Mouse (Mus musculus) cerebellum, postnatal 25 days (tissue): ENCODE results near the gene Ndufa12.

Experiments used
- DNase-seq, 2 experiments: peaks; one replicate each; pipeline ENCODE4 v3.0.0; 2021; ENCODE audit warnings: mixed read lengths in 2 of 2

Ndufa12 gene

GRCm38 (mm10) chr10:94230172-94230981, 31.9 kb downstream of the Ndufa12 start:
- DNase-seq: peak; percentile 39 to 46

DNA sequence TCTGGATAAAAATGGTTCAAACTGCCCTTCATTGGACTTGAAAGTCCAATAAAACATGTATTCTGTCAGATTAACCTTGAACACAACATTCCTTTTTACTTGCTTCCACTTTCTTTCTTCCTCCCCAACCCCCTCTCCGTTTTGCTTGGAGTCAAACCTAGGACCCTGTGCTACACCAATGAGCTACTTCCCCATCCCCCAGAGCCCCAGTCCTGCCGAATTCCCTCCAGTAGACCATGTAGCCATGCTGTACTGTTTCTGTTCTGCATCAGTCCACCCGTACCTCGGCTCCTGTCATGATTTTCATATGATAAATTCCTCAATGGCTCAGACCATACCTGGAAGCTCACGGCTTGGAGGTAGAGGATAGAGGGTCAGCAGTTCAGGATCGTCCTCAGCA, 32.5 kb downstream of the Ndufa12 start:
- no peak for DNase-seq

DNA sequence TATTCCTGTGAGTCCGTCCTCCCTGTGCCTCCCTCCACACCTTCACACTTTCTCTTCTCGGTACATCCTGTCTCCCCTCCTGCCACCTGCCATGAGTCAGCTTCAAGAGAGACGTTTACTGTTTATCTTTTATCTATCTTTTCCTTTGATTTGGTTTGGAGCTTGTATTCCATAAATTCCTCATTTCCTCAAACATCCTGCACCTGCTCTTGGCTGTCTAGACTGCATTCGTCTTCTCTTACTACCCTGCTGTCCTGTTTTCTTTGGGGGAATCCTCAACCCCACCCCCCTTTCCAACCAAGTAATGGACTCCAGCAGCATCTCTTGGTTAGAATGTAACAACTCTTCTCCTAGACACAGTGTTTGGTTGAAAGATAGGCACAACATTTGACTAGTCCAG, 36.7 kb downstream of the Ndufa12 start:
- no peak for DNase-seq

- DNase-seq: no peak
Measured at GRCm38 (mm10) chr10:94241346-94241745, 42.8 kb downstream of the Ndufa12 start.

DNA sequence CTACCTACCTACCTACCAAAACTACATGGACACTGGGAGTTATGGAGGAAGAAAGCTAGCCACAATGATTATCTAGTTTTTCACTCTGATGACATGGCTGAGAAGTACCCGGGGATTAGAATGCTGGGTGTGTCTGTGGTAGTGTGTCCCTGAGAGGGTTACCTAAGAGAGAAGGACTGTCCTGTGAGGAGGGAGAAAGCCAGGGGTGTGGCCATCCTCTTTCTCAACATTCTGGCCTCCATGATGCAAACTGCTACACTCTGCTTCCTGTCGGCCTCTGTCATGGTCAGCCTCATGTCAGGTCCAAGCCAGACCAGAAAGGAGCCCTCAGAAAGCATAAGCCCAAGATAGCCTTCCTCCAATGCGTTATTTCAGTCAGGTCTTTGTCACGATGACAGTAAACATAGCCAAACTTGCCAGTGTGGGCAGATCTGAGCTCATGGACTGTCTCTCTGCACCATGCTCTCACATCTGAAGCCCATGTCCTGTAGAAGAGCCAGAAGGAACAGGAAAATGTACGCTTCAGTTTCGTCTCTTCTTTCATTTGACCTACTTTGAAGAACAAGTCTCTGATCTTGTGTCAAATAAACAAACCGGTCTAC, 49.3 kb downstream of the Ndufa12 start:
- no peak for DNase-seq

GRCm38 (mm10) chr10:94249575-94250456, 51.3 kb downstream of the Ndufa12 start:
- peak in 1 of 2 experiments; percentile 11 for DNase-seq

DNA sequence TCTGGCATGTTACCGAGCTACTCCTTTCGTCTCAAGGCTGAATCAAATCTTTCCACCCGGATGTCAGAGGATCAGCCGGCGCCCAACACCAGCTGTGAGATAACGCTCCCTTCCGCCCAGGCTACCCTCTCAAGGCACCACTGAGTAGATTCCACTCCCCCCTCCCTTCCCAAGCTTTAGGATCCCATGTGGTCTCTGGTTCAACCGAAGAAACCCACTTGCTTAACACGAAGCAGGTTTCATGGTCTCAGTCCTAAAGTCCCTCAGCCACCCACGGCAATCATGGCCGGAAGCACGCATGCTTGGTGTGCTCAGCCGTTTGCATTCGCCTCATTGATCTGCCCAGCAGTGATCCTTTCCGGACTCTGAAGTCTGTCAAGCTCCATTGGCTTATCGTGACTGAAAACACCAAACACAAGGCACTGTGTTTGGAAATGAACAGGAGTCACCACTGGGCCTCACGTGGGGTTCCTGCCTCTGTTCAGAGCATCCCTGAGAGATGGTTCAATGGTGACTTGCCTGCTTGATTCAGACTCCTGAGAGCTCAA, 54.8 kb downstream of the Ndufa12 start:
- DNase-seq: no peak

DNA sequence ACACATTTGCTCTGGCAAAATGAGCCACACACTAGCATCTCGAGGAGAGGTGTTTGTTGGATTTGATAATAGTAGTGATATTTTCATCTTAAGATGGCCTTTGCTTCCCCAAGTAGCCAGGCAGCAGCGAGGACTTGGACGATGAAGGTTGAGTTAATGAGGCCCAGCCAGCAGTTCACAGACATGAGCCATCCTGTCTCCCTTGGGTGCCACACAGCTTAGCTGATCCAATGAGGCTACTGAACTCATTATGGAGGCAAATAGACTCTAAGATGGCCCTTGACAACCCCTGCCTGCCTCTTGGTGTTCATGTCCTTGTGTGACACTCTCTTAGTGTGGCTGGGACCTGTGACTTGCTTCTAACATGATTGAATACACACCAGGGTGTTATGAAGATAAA, 56.2 kb downstream of the Ndufa12 start:
- DNase-seq: no peak

DNA sequence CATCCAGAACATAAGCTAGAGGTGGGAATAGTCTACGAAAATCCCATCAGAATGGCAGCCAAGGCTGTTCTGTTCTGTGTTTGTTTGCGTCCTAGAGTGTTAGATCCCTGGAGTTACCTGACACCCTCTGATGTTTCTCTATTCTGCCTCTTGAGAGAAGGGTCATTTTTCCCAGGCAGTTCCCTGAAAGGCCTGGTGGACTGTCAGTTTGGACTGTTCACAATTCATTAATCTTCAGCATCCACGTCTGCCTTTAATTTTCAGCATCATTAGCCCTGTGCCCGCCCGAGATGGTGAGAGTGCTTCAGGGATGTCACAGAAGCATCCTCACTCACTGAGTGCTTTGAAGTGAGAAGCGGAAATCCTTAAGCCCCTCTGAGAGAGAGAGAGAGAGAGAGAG, 57.2 kb downstream of the Ndufa12 start:
- no peak for DNase-seq

DNA sequence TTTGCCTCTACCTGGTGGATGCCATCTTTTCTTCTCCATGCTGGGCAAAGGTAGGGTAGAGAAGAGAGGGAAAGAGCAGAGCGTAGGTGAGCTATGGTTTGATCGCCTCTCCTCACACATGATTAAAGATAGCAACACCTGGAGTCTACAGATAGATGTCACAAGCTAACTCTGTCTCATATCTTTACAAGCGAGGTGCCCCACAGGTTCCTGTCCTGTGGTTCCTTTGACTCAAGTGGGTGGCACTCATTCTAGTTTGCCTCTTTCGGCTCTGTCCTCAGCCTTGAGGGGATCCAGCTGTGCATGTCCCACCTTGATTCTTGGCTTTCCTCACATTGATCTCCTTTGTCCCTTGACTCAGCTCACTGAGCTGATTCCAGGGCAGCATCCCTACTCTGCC, 58.0 kb downstream of the Ndufa12 start:
- DNase-seq: no peak

DNA sequence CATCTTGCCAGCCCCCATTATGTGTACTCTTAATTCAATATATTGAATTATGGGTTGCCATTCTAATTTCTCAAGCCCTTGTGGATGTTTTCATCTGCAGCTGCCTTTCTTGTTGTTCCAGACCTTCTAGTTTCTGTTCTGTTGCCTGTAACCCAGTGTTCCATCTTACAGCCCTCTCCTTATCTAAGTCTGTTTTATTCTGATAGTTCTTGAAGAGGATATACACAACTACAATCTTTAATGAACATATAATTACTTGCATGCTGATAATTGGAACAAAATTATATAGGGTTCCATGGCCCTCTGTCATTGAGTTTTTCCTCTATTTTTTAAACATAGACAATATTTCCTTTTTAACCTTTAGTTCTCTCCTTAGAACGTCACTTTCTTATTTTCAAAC, 62.0 kb downstream of the Ndufa12 start:
- DNase-seq: no peak

GRCm38 (mm10) chr10:94262646-94263045, 64.1 kb downstream of the Ndufa12 start:
- DNase-seq: no peak

DNA sequence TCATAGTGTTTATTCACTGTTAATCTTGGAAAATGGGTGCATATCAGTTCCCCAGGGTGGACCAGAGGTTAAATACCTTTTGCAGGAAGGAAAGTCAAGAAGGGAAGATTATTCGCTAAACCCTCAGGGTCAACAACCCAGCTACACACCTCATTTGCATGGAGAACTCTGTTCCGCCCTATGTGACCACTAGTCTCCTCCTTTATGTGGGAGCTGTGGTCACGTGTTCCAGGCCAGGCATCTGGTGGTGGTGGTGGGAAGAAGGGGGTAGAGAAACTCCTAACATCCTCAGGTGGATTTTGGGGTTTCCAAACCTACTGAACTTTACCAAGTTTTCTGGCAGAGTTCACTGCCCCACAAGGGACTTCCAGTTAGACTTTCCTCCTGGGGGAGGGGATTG, 64.7 kb downstream of the Ndufa12 start:
- no peak for DNase-seq

- DNase-seq: peak; percentile 33 to 67
Measured at GRCm38 (mm10) chr10:94265656-94266542, 67.4 kb downstream of the Ndufa12 start.
